Mouse (Mus musculus): Measurements from ENCODE around the gene Apbb1. TPM values are rescaled to one million over a fixed set of nuclear protein-coding genes. Genes with fewer than 3 reads are reported as not detected.

Gene Apbb1
- polyA plus RNA-seq, 1 experiment: 0.80 TPM

- Histone ChIP-seq H3K4me3 (replicated peaks; ENCODE audit: control insufficient read depth, low read depth, low read length) (no peak overlapping the region), H3K4me1 (ENCODE audit: control insufficient read depth, insufficient read depth, low read length) (no peaks in the 10 kb centered on the region), H3K27ac (ENCODE audit: control insufficient read depth, insufficient read depth, low read depth, low read length, poor library complexity) (no peak overlapping the region)
- 63% methylated on average over 5 of the region's 5 CpGs for WGBS
- TF ChIP-seq CTCF (IDR thresholded peaks at IDR 0.05; ENCODE audit: control insufficient read depth, insufficient read depth, low read length) (no peak), POLR2A (IDR thresholded peaks at IDR 0.05; ENCODE audit: borderline replicate concordance, control insufficient read depth, low read depth, low read length) (no peak)
Measured at GRCm38 (mm10) chr7:105513845-105514291, 67.6 kb downstream of the Apbb1 start.

DNA sequence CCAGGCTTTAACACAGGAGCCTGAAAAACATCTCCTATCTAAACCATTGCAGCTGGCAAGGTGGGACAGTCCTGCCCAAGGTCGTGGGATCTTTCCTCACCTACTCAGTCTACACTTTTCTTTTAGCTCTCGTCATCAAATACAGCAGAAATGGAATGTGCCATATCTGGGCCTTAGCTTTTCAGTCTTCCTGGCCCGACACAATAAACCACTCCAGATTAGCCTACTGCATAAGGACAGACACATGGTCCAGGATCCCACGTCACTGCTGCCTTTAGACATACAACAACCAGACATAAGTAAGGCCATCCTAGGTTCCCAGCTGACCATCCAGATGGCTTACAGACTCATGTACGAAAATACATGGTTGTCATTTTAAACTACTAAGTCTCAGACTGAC is 71.3 kb downstream of the Apbb1 start:
- Histone ChIP-seq H3K4me1 (ENCODE audit: control insufficient read depth, insufficient read depth, low read length) (no peaks in the 10 kb centered on the region), H3K27ac (ENCODE audit: control insufficient read depth, insufficient read depth, low read depth, low read length, poor library complexity) (no peak overlapping the region), H3K4me3 (replicated peaks; ENCODE audit: control insufficient read depth, low read depth, low read length) (no peak overlapping the region)
- WGBS: 71% methylated on average over 5 of the region's 5 CpGs
- no peak for TF ChIP-seq CTCF (IDR thresholded peaks at IDR 0.05; ENCODE audit: control insufficient read depth, insufficient read depth, low read length)
- no peak for TF ChIP-seq POLR2A (IDR thresholded peaks at IDR 0.05; ENCODE audit: borderline replicate concordance, control insufficient read depth, low read depth, low read length)

Other genes with a start within 250 kb of the Apbb1 start
- not detected in 2 replicates for gene Olfr690, start 247.5 kb downstream of the Apbb1 start, polyA plus RNA-seq (2011; ENCODE audit: insufficient read depth, insufficient read length, low replicate concordance, missing spikeins)
- gene Olfr691, start 239.4 kb downstream of the Apbb1 start, polyA plus RNA-seq (2011; ENCODE audit: insufficient read depth, insufficient read length, low replicate concordance, missing spikeins): not detected in 2 replicates
- gene Olfr692, start 213.4 kb downstream of the Apbb1 start, polyA plus RNA-seq (2011; ENCODE audit: insufficient read depth, insufficient read length, low replicate concordance, missing spikeins): not detected in 2 replicates
- not detected in 2 replicates for gene Gm5901, start 206.6 kb downstream of the Apbb1 start, polyA plus RNA-seq (2011; ENCODE audit: insufficient read depth, insufficient read length, low replicate concordance, missing spikeins)
- 31.1 and 112 TPM in 2 replicates for gene Fam160a2, start 181.6 kb downstream of the Apbb1 start, polyA plus RNA-seq (2011; ENCODE audit: insufficient read depth, insufficient read length, low replicate concordance, missing spikeins)
- gene Cnga4, start 177.1 kb downstream of the Apbb1 start, polyA plus RNA-seq (2011; ENCODE audit: insufficient read depth, insufficient read length, low replicate concordance, missing spikeins): 0.60 TPM in 1 of 2 replicates, not detected in the other
- not detected in 2 replicates for gene Cckbr, start 155.9 kb downstream of the Apbb1 start, polyA plus RNA-seq (2011; ENCODE audit: insufficient read depth, insufficient read length, low replicate concordance, missing spikeins)
- 6.1 and 7.6 TPM in 2 replicates for gene Cavin3, start 99.4 kb downstream of the Apbb1 start, polyA plus RNA-seq (2011; ENCODE audit: insufficient read depth, insufficient read length, low replicate concordance, missing spikeins)
- 4.3 and 9.2 TPM in 2 replicates for gene Smpd1, start 27.3 kb downstream of the Apbb1 start, polyA plus RNA-seq (2011; ENCODE audit: insufficient read depth, insufficient read length, low replicate concordance, missing spikeins)
- 5.9 and 19.9 TPM in 2 replicates for gene Hpx, start 18.5 kb upstream of the Apbb1 start, polyA plus RNA-seq (2011; ENCODE audit: insufficient read depth, insufficient read length, low replicate concordance, missing spikeins)
- 7.6 and 15.9 TPM in 2 replicates for gene Trim3, start 51.9 kb upstream of the Apbb1 start, polyA plus RNA-seq (2011; ENCODE audit: insufficient read depth, insufficient read length, low replicate concordance, missing spikeins)
- 76.3 and 146 TPM in 2 replicates for gene Timm10b, start 58.4 kb upstream of the Apbb1 start, polyA plus RNA-seq (2011; ENCODE audit: insufficient read depth, insufficient read length, low replicate concordance, missing spikeins)
- gene Arfip2, start 58.8 kb upstream of the Apbb1 start, polyA plus RNA-seq (2011; ENCODE audit: insufficient read depth, insufficient read length, low replicate concordance, missing spikeins): 10.2 and 13.3 TPM in 2 replicates
- 1.4 and 6.0 TPM in 2 replicates for gene Gm45799, start 58.9 kb upstream of the Apbb1 start, polyA plus RNA-seq (2011; ENCODE audit: insufficient read depth, insufficient read length, low replicate concordance, missing spikeins)
- gene Dnhd1, start 69.2 kb upstream of the Apbb1 start, polyA plus RNA-seq (2011; ENCODE audit: insufficient read depth, insufficient read length, low replicate concordance, missing spikeins): 0.40 and 4.5 TPM in 2 replicates
- 79.3 and 114 TPM in 2 replicates for gene Ilk, start 154.9 kb upstream of the Apbb1 start, polyA plus RNA-seq (2011; ENCODE audit: insufficient read depth, insufficient read length, low replicate concordance, missing spikeins)
- gene Rrp8, start 155.7 kb upstream of the Apbb1 start, polyA plus RNA-seq (2011; ENCODE audit: insufficient read depth, insufficient read length, low replicate concordance, missing spikeins): 19.1 and 26.7 TPM in 2 replicates
- gene Taf10, start 162.7 kb upstream of the Apbb1 start, polyA plus RNA-seq (2011; ENCODE audit: insufficient read depth, insufficient read length, low replicate concordance, missing spikeins): 152 and 185 TPM in 2 replicates
- 13.8 and 20.0 TPM in 2 replicates for gene Tpp1, start 170.6 kb upstream of the Apbb1 start, polyA plus RNA-seq (2011; ENCODE audit: insufficient read depth, insufficient read length, low replicate concordance, missing spikeins)
- 0.17 and 0.49 TPM in 2 replicates for gene Dchs1, start 206.0 kb upstream of the Apbb1 start, polyA plus RNA-seq (2011; ENCODE audit: insufficient read depth, insufficient read length, low replicate concordance, missing spikeins)
- gene Mrpl17, start 229.4 kb upstream of the Apbb1 start, polyA plus RNA-seq (2011; ENCODE audit: insufficient read depth, insufficient read length, low replicate concordance, missing spikeins): 37.5 and 42.2 TPM in 2 replicates

All from bone marrow, adult 2 months (tissue).